Mouse (Mus musculus) heart, embryonic 13.5 days (tissue): ENCODE measurements at regions not wholly inside any gene's neighbourhood (a gene's known extent, or its start where the extent isn't known, plus 50 kb on each side); places are given as distances from the start of the nearest gene placed in this dataset.
"Not testable (repeated sequence)": the region's sequence is repeated elsewhere in the genome, so short reads cannot be mapped to it uniquely, and the experiment has no call there.

Experiments used
- ATAC-seq: fragments of 200-750 bp; cut with Nextera tagmentation; 2 replicates; pipeline ENCODE4 v1.8.0; 2017; ENCODE audit warnings: moderate TSS enrichment; ENCODE audit not compliant: insufficient number of reproducible peaks, low FRiP score, low TSS enrichment; ENCODE audit errors: extremely low read depth
- H3K27ac ChIP-seq: fragments of 300-500 bp; sonication (generic); replicated peaks from 2 replicates; pipeline ENCODE4 v1.5.1; 2015; ENCODE audit warnings: moderate library complexity, mild to moderate bottlenecking, inconsistent platforms
- H3K27me3 ChIP-seq: fragments of 300-500 bp; sonication (generic); replicated peaks from 2 replicates; pipeline ENCODE4 v1.6.1; 2015; ENCODE audit warnings: mild to moderate bottlenecking, inconsistent platforms
- H3K36me3 ChIP-seq: fragments of 300-500 bp; sonication (generic); 2 replicates; pipeline ENCODE4 v1.6.1; 2015; ENCODE audit warnings: mild to moderate bottlenecking, inconsistent platforms
- H3K4me1 ChIP-seq: fragments of 300-500 bp; sonication (generic); 2 replicates; pipeline ENCODE4 v1.6.1; 2015; ENCODE audit warnings: inconsistent platforms
- H3K4me2 ChIP-seq: fragments of 300-500 bp; sonication (generic); 2 replicates; pipeline ENCODE4 v1.6.1; 2015; ENCODE audit warnings: inconsistent platforms, mild to moderate bottlenecking, moderate library complexity
- H3K4me3 ChIP-seq: fragments of 300-500 bp; sonication (generic); 2 replicates; pipeline ENCODE4 v1.5.1; 2015; ENCODE audit warnings: moderate library complexity, mild to moderate bottlenecking, inconsistent platforms
- H3K9ac ChIP-seq: fragments of 300-500 bp; sonication (generic); 2 replicates; pipeline ENCODE4 v1.6.1; 2015; ENCODE audit warnings: inconsistent platforms, mild to moderate bottlenecking, moderate library complexity
- H3K9me3 ChIP-seq: fragments of 300-500 bp; sonication (generic); 2 replicates; pipeline ENCODE4 v1.6.1; 2016; ENCODE audit warnings: inconsistent platforms
- WGBS: fragments of 180-500 bp; shearing (Covaris S2); methylation state at CpG from one replicate; pipeline ENCODE4 v1.1.7; 2015; ENCODE audit warnings: mixed read lengths; 5-methylcytosine and 5-hydroxymethylcytosine counted together

DNA sequence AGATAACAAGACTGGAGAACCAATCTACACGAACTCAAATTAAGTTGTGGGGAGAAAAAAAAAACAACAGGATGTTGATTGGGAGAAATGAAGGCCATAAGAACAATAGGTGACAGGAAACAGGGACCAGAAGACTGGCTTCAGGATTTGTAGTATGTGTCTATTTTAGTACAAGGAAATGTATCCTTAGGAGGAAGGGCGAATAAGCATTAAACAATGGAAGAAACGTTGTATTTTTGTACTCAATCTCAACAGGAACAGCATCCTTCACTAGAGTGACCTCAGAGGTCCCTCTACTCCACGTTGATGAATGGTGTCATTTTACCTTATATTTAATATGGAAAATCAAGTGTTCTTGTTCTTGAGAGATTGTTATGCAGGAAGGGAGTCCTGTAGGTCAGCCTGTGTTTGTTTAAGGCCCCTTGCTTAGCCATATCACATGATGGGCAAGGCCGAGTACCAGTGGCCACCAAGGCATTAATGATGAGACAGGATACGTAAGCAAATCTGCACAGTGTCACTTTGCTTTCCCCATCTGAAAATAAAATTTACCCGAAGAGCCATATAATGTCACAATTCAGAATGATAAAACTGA, 832.0 kb downstream of the Diaph3 start:
- Histone ChIP-seq H3K9ac (no peak overlapping the region), H3K4me1 (0 out of 2 replicates have a peak, but pooled peaks cover 6% of the 10 kb centered on the region), H3K9me3 (no peaks in the 10 kb centered on the region), H3K27me3 (no peaks in the 10 kb centered on the region), H3K36me3 (no peaks in the 10 kb centered on the region), H3K27ac (no peak overlapping the region), H3K4me3 (no peak overlapping the region), H3K4me2 (no peak overlapping the region)
- 52% methylated on average over 7 of the region's 7 CpGs for WGBS
- ATAC-seq, result no peak

GRCm38 (mm10) chr14:86307806-86308205, 833.2 kb downstream of the Diaph3 start:
- no peak overlapping the region for H3K4me2 ChIP-seq
- H3K4me3 ChIP-seq, result no peak overlapping the region
- H3K9me3 ChIP-seq, result no peaks in the 10 kb centered on the region
- H3K9ac ChIP-seq, result no peak overlapping the region
- 24% methylated on average over 2 of the region's 2 CpGs for WGBS
- no peaks in the 10 kb centered on the region for H3K36me3 ChIP-seq
- H3K27ac ChIP-seq, result no peak overlapping the region
- ATAC-seq, result no peak
- 0 out of 2 replicates have a peak, but pooled peaks cover 6% of the 10 kb centered on the region for H3K4me1 ChIP-seq
- H3K27me3 ChIP-seq, result no peaks in the 10 kb centered on the region

DNA sequence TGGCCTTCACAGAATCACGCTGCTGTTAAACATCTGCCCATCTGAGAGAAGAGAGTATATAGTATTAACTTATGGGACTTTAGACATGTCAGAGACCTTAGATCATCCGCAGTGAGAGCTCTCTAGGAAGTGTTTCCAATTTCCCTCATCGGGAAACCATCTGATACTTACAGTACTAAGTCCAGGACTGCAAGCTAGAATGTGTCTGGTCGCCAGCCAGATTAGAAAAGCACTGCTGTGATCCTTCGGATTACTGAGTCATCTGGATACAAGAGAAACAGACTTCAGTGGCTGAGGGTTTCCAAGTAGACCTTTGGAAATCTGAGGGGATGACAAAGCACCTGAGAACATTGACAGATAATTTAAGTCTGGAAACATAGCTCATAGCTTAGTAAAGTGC, 839.4 kb downstream of the Diaph3 start:
- Histone ChIP-seq H3K9me3 (no peaks in the 10 kb centered on the region), H3K9ac (no peak overlapping the region), H3K4me2 (no peak overlapping the region), H3K4me3 (no peak overlapping the region), H3K36me3 (no peaks in the 10 kb centered on the region), H3K27ac (no peak overlapping the region), H3K27me3 (no peaks in the 10 kb centered on the region), H3K4me1 (peaks cover 4% of the 10 kb centered on the region; the same call in 1 of the 2 replicates)
- WGBS, result 76% methylated on average over 5 of the region's 5 CpGs
- no peak for ATAC-seq

DNA sequence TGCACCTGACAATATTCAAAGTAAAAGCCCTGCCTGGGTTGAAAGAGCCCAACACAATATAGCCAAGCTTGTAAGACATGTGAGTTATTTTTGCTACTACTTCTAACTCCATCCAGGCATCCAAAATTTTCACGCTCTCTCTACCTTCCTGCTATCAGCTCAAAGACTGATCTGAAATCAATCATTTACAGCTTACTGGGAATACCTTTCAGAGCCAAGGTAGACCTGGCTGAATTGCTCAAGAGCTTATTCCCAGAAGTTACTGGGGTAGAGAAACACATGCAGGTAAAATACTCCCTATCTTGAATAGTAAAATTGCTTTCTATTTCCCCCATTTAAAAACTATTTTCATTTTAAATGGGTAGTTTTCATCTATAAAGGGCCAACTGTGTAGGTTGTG, 840.2 kb downstream of the Diaph3 start:
- H3K27me3 ChIP-seq, result no peaks in the 10 kb centered on the region
- no peak for ATAC-seq
- H3K36me3 ChIP-seq, result no peaks in the 10 kb centered on the region
- H3K9ac ChIP-seq, result no peak overlapping the region
- H3K9me3 ChIP-seq, result no peaks in the 10 kb centered on the region
- no peak overlapping the region for H3K4me2 ChIP-seq
- H3K4me1 ChIP-seq, result peaks cover 4% of the 10 kb centered on the region; the same call in 1 of the 2 replicates
- H3K27ac ChIP-seq, result no peak overlapping the region
- 72% methylated on average over 1 of the region's 1 CpGs for WGBS
- no peak overlapping the region for H3K4me3 ChIP-seq

DNA sequence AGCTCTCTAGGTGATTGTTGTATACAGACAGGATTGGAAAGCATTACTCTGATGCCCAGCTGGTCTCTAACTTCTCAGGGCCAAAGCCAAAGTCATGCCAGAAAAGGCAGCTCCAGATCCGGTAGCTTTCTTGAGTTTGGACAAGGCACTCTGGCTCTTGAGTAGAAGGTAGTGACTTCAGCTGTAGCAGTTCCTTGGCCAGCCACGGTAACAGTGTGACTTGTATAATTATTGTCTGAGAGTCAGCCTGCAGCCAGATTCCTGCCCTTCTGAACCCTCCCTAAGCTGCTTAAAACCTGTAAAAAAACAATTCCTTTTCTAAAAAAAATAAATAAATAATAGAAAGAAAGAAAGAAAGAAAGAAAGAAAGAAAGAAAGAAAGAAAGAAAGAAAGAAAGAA, 843.0 kb downstream of the Diaph3 start:
- H3K27ac ChIP-seq, result no peak overlapping the region
- H3K4me1 ChIP-seq, result peaks cover 4% of the 10 kb centered on the region; the same call in 1 of the 2 replicates
- H3K9me3 ChIP-seq, result no peaks in the 10 kb centered on the region
- WGBS, result 56% methylated on average over 2 of the region's 2 CpGs
- no peak for ATAC-seq
- H3K4me3 ChIP-seq, result no peak overlapping the region
- H3K9ac ChIP-seq, result no peak overlapping the region
- H3K27me3 ChIP-seq, result no peaks in the 10 kb centered on the region
- H3K36me3 ChIP-seq, result no peaks in the 10 kb centered on the region
- no peak overlapping the region for H3K4me2 ChIP-seq

DNA sequence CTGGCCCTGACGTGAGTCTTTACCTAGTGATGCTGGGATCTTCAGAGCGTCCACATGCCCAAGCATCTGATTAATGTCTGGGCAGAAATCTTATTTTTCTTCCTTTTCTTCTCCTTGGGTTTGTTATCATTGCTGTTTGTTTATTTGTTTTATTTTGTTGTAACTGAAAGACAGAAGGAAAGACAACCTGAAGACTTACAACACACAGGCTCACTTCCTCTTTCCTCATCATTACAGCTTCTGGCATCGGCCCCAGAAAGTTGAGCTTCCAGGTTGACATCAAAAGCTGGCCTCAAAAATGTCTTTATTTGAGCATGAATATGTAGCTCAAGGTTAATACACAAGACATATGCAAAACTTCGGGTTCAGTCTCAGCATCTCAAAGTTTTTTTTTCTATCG, 846.4 kb downstream of the Diaph3 start:
- H3K9ac ChIP-seq, H3K27ac ChIP-seq, H3K9me3 ChIP-seq, ATAC-seq, H3K4me2 ChIP-seq, H3K36me3 ChIP-seq, H3K4me1 ChIP-seq, H3K4me3 ChIP-seq, H3K27me3 ChIP-seq: not testable (repeated sequence)
- 66% methylated on average over 5 of the region's 5 CpGs for WGBS

DNA sequence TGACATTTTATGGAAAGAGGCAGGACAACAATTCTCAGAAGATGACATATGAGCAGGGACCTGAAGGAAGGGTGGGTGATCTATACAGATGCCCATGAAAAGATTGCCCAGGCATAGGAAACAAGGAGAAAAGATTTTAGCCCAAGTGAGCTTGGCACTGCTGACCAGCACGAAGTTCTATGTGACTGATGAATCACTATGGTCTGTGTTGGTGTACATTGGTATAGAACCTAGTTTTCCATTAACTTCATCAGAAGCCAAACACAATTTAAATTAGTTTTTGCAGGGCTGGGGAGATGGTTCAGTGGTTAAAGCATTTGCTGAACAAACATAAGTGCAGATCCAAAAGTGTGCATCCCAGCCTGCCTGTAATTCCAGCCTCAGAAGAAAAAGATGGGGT, 847.2 kb downstream of the Diaph3 start:
- WGBS, result 76% methylated on average over 1 of the region's 1 CpGs
- no peak for ATAC-seq
- no peak overlapping the region for H3K4me2 ChIP-seq
- H3K36me3 ChIP-seq, result no peaks in the 10 kb centered on the region
- no peaks in the 10 kb centered on the region for H3K9me3 ChIP-seq
- H3K4me1 ChIP-seq, result 0 out of 2 replicates have a peak, but pooled peaks cover 3% of the 10 kb centered on the region
- H3K27ac ChIP-seq, result no peak overlapping the region
- no peak overlapping the region for H3K4me3 ChIP-seq
- H3K27me3 ChIP-seq, result no peaks in the 10 kb centered on the region
- no peak overlapping the region for H3K9ac ChIP-seq

DNA sequence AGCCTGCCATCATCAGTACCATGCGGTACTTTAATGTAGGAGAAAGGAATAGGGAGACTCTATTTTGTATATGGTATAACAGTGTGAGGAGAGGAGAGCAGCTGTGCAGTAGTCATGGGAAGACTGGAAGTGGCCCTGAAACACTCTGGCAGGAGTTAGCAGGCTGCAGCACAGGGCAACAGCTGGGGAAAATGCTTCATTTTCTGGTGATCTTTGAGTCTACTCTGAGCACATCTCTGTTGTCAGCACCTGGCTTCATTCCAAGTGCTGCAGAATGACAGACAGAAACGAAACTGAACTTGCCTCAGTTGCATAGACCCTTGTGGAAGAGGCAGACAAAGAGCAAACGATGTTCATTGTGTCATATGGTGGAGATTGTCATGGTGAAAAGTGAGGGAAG, 847.7 kb downstream of the Diaph3 start:
- Histone ChIP-seq H3K36me3 (no peaks in the 10 kb centered on the region), H3K4me1 (0 out of 2 replicates have a peak, but pooled peaks cover 3% of the 10 kb centered on the region), H3K4me3 (no peak overlapping the region), H3K27ac (no peak overlapping the region), H3K4me2 (no peak overlapping the region), H3K9me3 (no peaks in the 10 kb centered on the region), H3K9ac (no peak overlapping the region), H3K27me3 (no peaks in the 10 kb centered on the region)
- ATAC-seq, result no peak
- WGBS, result 47% methylated on average over 3 of the region's 3 CpGs

DNA sequence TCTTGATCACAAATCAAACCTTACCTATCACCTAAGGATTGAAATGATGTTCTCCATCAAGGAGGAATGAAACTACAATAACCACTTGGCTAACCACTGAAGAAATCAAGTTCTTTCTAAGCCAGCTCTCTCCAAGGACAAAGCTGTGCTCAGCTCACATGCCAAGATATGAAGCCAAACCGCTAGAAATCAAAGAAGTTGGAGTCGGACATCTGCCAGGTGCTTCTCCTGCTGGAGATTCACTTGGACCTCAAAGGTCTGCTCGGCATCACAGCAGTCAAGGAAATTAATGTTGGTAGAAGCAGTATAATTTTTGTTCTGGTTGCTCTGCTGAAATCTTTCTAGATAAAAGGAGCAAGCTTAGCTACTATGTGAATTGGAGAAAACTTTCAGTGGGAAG, 850.5 kb downstream of the Diaph3 start:
- Histone ChIP-seq H3K27me3 (no peaks in the 10 kb centered on the region), H3K4me2 (no peak overlapping the region), H3K9ac (no peak overlapping the region), H3K4me3 (no peak overlapping the region), H3K9me3 (no peaks in the 10 kb centered on the region), H3K36me3 (no peaks in the 10 kb centered on the region), H3K27ac (no peak overlapping the region), H3K4me1 (0 out of 2 replicates have a peak, but pooled peaks cover 3% of the 10 kb centered on the region)
- 78% methylated on average over 3 of the region's 3 CpGs for WGBS
- ATAC-seq, result no peak

GRCm38 (mm10) chr14:86261640-86262230, 879.3 kb downstream of the Diaph3 start:
- ATAC-seq, result no peak
- 66% methylated on average over 8 of the region's 8 CpGs for WGBS
- H3K27me3 ChIP-seq, result no peaks in the 10 kb centered on the region

GRCm38 (mm10) chr14:86254196-86254595, 886.8 kb downstream of the Diaph3 start:
- H3K27me3 ChIP-seq, result no peaks in the 10 kb centered on the region
- ATAC-seq, result no peak
- no peaks in the 10 kb centered on the region for H3K36me3 ChIP-seq
- no peaks in the 10 kb centered on the region for H3K4me1 ChIP-seq
- H3K9me3 ChIP-seq, result no peaks in the 10 kb centered on the region
- H3K9ac ChIP-seq, result no peak overlapping the region
- 20% methylated on average over 1 of the region's 1 CpGs for WGBS
- H3K4me3 ChIP-seq, result no peak overlapping the region
- H3K27ac ChIP-seq, result no peak overlapping the region
- no peak overlapping the region for H3K4me2 ChIP-seq

More at GRCm38 (mm10) chr14:86261640-86262230, 879.3 kb downstream of the Diaph3 start:
- no peak overlapping the region for H3K4me3 ChIP-seq
- H3K9me3 ChIP-seq, result no peaks in the 10 kb centered on the region
- no peak overlapping the region for H3K4me2 ChIP-seq
- no peaks in the 10 kb centered on the region for H3K4me1 ChIP-seq
- H3K9ac ChIP-seq, result no peak overlapping the region
- H3K36me3 ChIP-seq, result no peaks in the 10 kb centered on the region
- H3K27ac ChIP-seq, result no peak overlapping the region

DNA sequence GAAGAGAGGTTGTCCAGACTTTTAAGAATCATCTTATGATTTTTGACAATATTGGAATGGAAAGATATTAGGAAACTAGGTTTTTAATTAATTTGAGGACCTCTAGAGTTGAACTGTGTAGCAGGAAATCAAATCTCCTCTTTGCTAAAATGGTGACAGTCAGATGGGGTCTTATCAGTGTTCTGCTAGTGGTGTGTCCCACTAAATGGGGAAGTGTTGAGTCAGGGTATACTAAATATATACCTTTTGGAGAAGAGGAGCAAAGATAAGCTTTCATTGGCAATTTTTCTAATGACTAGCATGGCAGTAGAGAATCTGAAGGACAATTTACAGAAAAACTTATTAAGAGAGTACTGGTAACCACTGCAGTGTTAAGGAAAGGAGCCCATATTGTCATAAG, 889.4 kb downstream of the Diaph3 start:
- ATAC-seq, result no peak
- Histone ChIP-seq H3K27ac (no peak overlapping the region), H3K9ac (no peak overlapping the region), H3K4me3 (no peak overlapping the region), H3K36me3 (no peaks in the 10 kb centered on the region), H3K9me3 (no peaks in the 10 kb centered on the region), H3K27me3 (no peaks in the 10 kb centered on the region), H3K4me2 (no peak overlapping the region), H3K4me1 (no peaks in the 10 kb centered on the region)
